Mouse (Mus musculus) bone marrow, adult 2 months (tissue): ENCODE measurements around the gene Slc25a43.

Experiments
- CTCF ChIP-seq: fragments of 200-500 bp; IDR thresholded peaks from 2 replicates; pipeline ENCODE4 v1.5.1; 2011; ENCODE audit warnings: low read length, control low read depth; ENCODE audit not compliant: control insufficient read depth, insufficient read depth
- POLR2A ChIP-seq: fragments of 200-500 bp; IDR thresholded peaks from 2 replicates; pipeline ENCODE4 v1.6.1; 2011; ENCODE audit warnings: low read depth, mild to moderate bottlenecking, control low read depth, low read length, borderline replicate concordance; ENCODE audit not compliant: control insufficient read depth

DNA sequence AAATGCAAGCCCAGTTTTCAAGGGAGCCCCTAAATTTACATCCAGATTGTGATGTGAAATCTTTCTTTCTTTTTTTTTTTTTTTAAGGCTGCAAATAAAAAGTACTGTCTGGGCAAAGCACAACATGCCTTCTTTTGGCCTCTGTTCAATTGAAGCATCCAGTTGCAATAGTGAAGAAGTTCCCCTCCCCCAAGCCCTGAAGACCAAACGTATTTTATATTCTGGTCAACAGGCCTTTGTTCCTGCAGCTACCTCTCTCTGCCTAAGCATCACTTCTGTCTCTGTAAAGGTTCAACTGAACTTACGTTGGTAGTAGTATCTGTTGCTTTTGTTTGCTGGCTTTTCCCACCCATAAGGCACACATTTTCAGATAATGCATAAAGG, 20.5 kb downstream of the Slc25a43 start:
- TF ChIP-seq CTCF (no peak), POLR2A (no peak)
